Mouse (Mus musculus): ENCODE measurements around the gene St5. TPM values are rescaled to one million over a fixed set of nuclear protein-coding genes. Genes with fewer than 3 reads are reported as not detected.

Gene St5
- polyA plus RNA-seq, 1 experiment from 2014 or later = 61.2 TPM

- WGBS = 72% methylated on average over 3 of the region's 3 CpGs
Measured at GRCm38 (mm10) chr7:109516500-109516899, 186.9 kb downstream of the St5 start.

GRCm38 (mm10) chr7:109511838-109512237, 191.6 kb downstream of the St5 start:
- WGBS = 82% methylated on average over 3 of the region's 3 CpGs
- H3K4me3 ChIP-seq = no peak overlapping the region
- no peak for ATAC-seq (ENCODE audit: borderline replicate concordance, extremely low read depth, low FRiP score, low TSS enrichment)
- H3K4me1 ChIP-seq = peaks cover 3% of the 10 kb centered on the region; the same call in 1 of the 2 replicates
- H3K9ac ChIP-seq = no peak overlapping the region
- H3K36me3 ChIP-seq = no peaks in the 10 kb centered on the region
- no peak overlapping the region for H3K27ac ChIP-seq
- H3K9me3 ChIP-seq = no peaks in the 10 kb centered on the region
- H3K4me2 ChIP-seq = no peak overlapping the region
- H3K27me3 ChIP-seq = no peaks in the 10 kb centered on the region

More at GRCm38 (mm10) chr7:109516500-109516899, 186.9 kb downstream of the St5 start:
- no peak overlapping the region for H3K9ac ChIP-seq
- no peak for ATAC-seq (ENCODE audit: borderline replicate concordance, extremely low read depth, low FRiP score, low TSS enrichment)
- H3K9me3 ChIP-seq = no peaks in the 10 kb centered on the region
- H3K4me3 ChIP-seq = no peak overlapping the region
- no peaks in the 10 kb centered on the region for H3K27me3 ChIP-seq
- peaks cover 22% of the 10 kb centered on the region for H3K4me1 ChIP-seq
- no peak overlapping the region for H3K4me2 ChIP-seq
- no peak overlapping the region for H3K27ac ChIP-seq
- peaks cover 8% of the 10 kb centered on the region for H3K36me3 ChIP-seq

GRCm38 (mm10) chr7:109510799-109511198, 192.6 kb downstream of the St5 start:
- H3K4me2 ChIP-seq = no peak overlapping the region
- H3K9ac ChIP-seq = no peak overlapping the region
- peaks cover 3% of the 10 kb centered on the region; the same call in 1 of the 2 replicates for H3K4me1 ChIP-seq
- WGBS = 62% methylated on average over 2 of the region's 2 CpGs
- H3K4me3 ChIP-seq = no peak overlapping the region
- ATAC-seq (ENCODE audit: borderline replicate concordance, extremely low read depth, low FRiP score, low TSS enrichment) = no peak
- H3K27me3 ChIP-seq = no peaks in the 10 kb centered on the region
- no peaks in the 10 kb centered on the region for H3K36me3 ChIP-seq
- no peaks in the 10 kb centered on the region for H3K9me3 ChIP-seq
- H3K27ac ChIP-seq = no peak overlapping the region

- ATAC-seq (ENCODE audit: borderline replicate concordance, extremely low read depth, low FRiP score, low TSS enrichment) = no peak
Measured at GRCm38 (mm10) chr7:109508034-109508433, 195.4 kb downstream of the St5 start, which contains the start of gene Trim66. TSS of gene Trim66 (minus strand) at chr7:109508134.

GRCm38 (mm10) chr7:109507572-109507971, 195.8 kb downstream of the St5 start:
- WGBS = 48% methylated on average over 9 of the region's 9 CpGs
- H3K9ac ChIP-seq = no peak overlapping the region
- H3K4me2 ChIP-seq = no peak overlapping the region
- no peaks in the 10 kb centered on the region for H3K9me3 ChIP-seq
- no peaks in the 10 kb centered on the region for H3K36me3 ChIP-seq
- H3K27ac ChIP-seq = no peak overlapping the region
- no peak for ATAC-seq (ENCODE audit: borderline replicate concordance, extremely low read depth, low FRiP score, low TSS enrichment)
- H3K4me3 ChIP-seq = no peak overlapping the region
- H3K27me3 ChIP-seq = no peaks in the 10 kb centered on the region
- peaks cover 3% of the 10 kb centered on the region; the same call in 1 of the 2 replicates for H3K4me1 ChIP-seq

More at GRCm38 (mm10) chr7:109508034-109508433, 195.4 kb downstream of the St5 start, which contains the start of gene Trim66:
- peaks cover 3% of the 10 kb centered on the region; the same call in 1 of the 2 replicates for H3K4me1 ChIP-seq
- no peak within 1 kb of the TSS for H3K4me2 ChIP-seq
- WGBS = 84% methylated on average over 4 of the region's 4 CpGs
- H3K9me3 ChIP-seq = no peaks in the 10 kb centered on the region
- H3K9ac ChIP-seq = no peak within 1 kb of the TSS
- H3K27ac ChIP-seq = no peak within 1 kb of the TSS
- H3K36me3 ChIP-seq = no peaks in the 10 kb centered on the region
- no peak within 1 kb of the TSS for H3K4me3 ChIP-seq
- H3K27me3 ChIP-seq = no peaks in the 10 kb centered on the region

GRCm38 (mm10) chr7:109507119-109507518, 196.3 kb downstream of the St5 start:
- Histone ChIP-seq H3K27ac (no peak overlapping the region), H3K9ac (no peak overlapping the region), H3K4me2 (no peak overlapping the region), H3K36me3 (no peaks in the 10 kb centered on the region), H3K4me3 (no peak overlapping the region), H3K27me3 (no peaks in the 10 kb centered on the region), H3K9me3 (no peaks in the 10 kb centered on the region), H3K4me1 (peaks cover 3% of the 10 kb centered on the region; the same call in 1 of the 2 replicates)
- ATAC-seq (ENCODE audit: borderline replicate concordance, extremely low read depth, low FRiP score, low TSS enrichment) = 0 out of 2 replicates have a peak, but pooled peaks have one; percentile 31
- 4% methylated on average over 8 of the region's 8 CpGs for WGBS

GRCm38 (mm10) chr7:109497507-109497906, 205.9 kb downstream of the St5 start:
- Histone ChIP-seq H3K27ac (no peak overlapping the region), H3K4me1 (no peaks in the 10 kb centered on the region)

GRCm38 (mm10) chr7:109493319-109494316, 209.8 kb downstream of the St5 start:
- Histone ChIP-seq H3K9me3 (no peaks in the 10 kb centered on the region), H3K36me3 (no peaks in the 10 kb centered on the region), H3K9ac (no peak overlapping the region), H3K4me1 (no peaks in the 10 kb centered on the region), H3K27ac (no peak overlapping the region), H3K27me3 (peaks cover 3% of the 10 kb centered on the region; the same call in 1 of the 2 replicates), H3K4me3 (no peak overlapping the region), H3K4me2 (peak overlapping the region; percentile 30; the same call in 1 of the 2 replicates)
- ATAC-seq (ENCODE audit: borderline replicate concordance, extremely low read depth, low FRiP score, low TSS enrichment) = no peak; the same call in 1 of the 2 replicates
- WGBS = 12% methylated on average over 21 of the region's 21 CpGs

More at GRCm38 (mm10) chr7:109497507-109497906, 205.9 kb downstream of the St5 start:
- H3K4me3 ChIP-seq = no peak overlapping the region
- H3K4me2 ChIP-seq = no peak overlapping the region
- H3K27me3 ChIP-seq = peaks cover 3% of the 10 kb centered on the region; the same call in 1 of the 2 replicates
- ATAC-seq (ENCODE audit: borderline replicate concordance, extremely low read depth, low FRiP score, low TSS enrichment) = no peak
- no peak overlapping the region for H3K9ac ChIP-seq
- 65% methylated on average over 4 of the region's 4 CpGs for WGBS
- no peaks in the 10 kb centered on the region for H3K9me3 ChIP-seq
- H3K36me3 ChIP-seq = no peaks in the 10 kb centered on the region

GRCm38 (mm10) chr7:109492616-109493318, 210.6 kb downstream of the St5 start:
- Histone ChIP-seq H3K4me2 (no peak overlapping the region), H3K9ac (no peak overlapping the region), H3K27ac (no peak overlapping the region), H3K4me1 (no peaks in the 10 kb centered on the region), H3K27me3 (peaks cover 3% of the 10 kb centered on the region; the same call in 1 of the 2 replicates), H3K9me3 (no peaks in the 10 kb centered on the region), H3K36me3 (no peaks in the 10 kb centered on the region), H3K4me3 (no peak overlapping the region)
- ATAC-seq (ENCODE audit: borderline replicate concordance, extremely low read depth, low FRiP score, low TSS enrichment) = no peak
- 54% methylated on average over 18 of the region's 18 CpGs for WGBS

GRCm38 (mm10) chr7:109484221-109484620, 219.2 kb downstream of the St5 start:
- Histone ChIP-seq H3K27ac (no peak overlapping the region), H3K9ac (no peak overlapping the region), H3K27me3 (no peaks in the 10 kb centered on the region), H3K4me2 (no peak overlapping the region), H3K36me3 (no peaks in the 10 kb centered on the region), H3K9me3 (no peaks in the 10 kb centered on the region), H3K4me3 (no peak overlapping the region), H3K4me1 (no peaks in the 10 kb centered on the region)
- WGBS = 68% methylated on average over 5 of the region's 5 CpGs
- ATAC-seq (ENCODE audit: borderline replicate concordance, extremely low read depth, low FRiP score, low TSS enrichment) = no peak

GRCm38 (mm10) chr7:109480765-109481197, 222.6 kb downstream of the St5 start:
- no peaks in the 10 kb centered on the region for H3K27me3 ChIP-seq
- H3K27ac ChIP-seq = no peak overlapping the region
- peak overlapping the region; percentile 17 for H3K4me2 ChIP-seq
- WGBS = 26% methylated on average over 7 of the region's 7 CpGs
- H3K9me3 ChIP-seq = no peaks in the 10 kb centered on the region
- 0 out of 2 replicates have a peak, but pooled peaks have one; percentile 40 for ATAC-seq (ENCODE audit: borderline replicate concordance, extremely low read depth, low FRiP score, low TSS enrichment)
- H3K9ac ChIP-seq = no peak overlapping the region
- no peak overlapping the region for H3K4me3 ChIP-seq
- no peaks in the 10 kb centered on the region for H3K36me3 ChIP-seq
- no peaks in the 10 kb centered on the region for H3K4me1 ChIP-seq
